Mouse (Mus musculus) E14TG2a.4 (cell line): ENCODE results near the gene Aebp2.
"Not testable (repeated sequence)": the region's sequence is repeated elsewhere in the genome, so short reads cannot be mapped to it uniquely, and the experiment has no call there.

ENCODE experiments used
- CTCF ChIP-seq: conservative IDR thresholded peaks from 2 replicates; pipeline ENCODE4 v1.5.1; 2014; ENCODE audit warnings: low read length
- NANOG ChIP-seq: IDR thresholded peaks from 2 replicates; pipeline ENCODE4 v1.6.1; 2014; ENCODE audit warnings: borderline replicate concordance, low read length, mixed read lengths
- POU5F1 ChIP-seq: IDR thresholded peaks from 2 replicates; pipeline ENCODE4 v1.6.1; 2014; ENCODE audit warnings: low read length, borderline replicate concordance

- TF ChIP-seq CTCF, NANOG, POU5F1: not testable (repeated sequence)
Observed at GRCm38 (mm10) chr6:140600671-140601070, 21.8 kb upstream of the Aebp2 start.
